Mouse (Mus musculus): Measurements from ENCODE around the gene Cryl1.

Gene Cryl1

DNA sequence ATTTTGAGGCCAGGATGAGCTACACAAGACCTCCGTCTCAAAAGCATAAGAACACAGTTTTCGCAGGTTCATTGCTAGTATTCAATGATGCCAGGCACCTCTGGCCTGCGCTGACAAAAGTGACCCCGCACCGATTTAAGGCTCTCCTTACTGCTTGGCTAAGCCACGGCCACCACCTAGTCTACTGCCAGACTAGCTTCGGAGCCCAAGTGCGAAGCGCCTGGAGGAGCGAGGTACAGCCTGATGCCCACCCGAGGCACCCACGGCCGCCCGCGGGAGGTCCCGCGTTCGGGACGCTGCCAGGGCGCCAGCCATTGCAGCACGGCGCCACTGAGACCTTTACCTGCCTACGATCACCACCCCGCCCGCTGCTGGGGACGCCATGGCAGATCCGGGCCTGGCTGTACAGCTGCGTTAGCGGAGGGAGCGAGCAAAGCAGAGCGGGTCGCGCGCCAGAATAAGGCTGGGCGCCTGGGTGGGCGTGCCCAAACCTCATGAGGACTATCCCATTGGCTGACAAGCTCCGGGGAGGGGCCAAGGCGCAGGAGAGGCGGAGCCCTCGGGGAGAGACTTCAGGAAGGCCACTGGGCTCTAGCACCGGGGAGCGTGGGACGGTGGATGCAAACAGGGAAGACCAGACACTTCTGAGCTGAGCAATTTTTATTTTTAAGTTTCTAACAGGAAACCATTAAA is at the start of gene Cryl1:
Cryl1 (minus strand) TSS at position 465 of the 693 bp plus-strand sequence.
- peak; percentile 98 for DNase-seq

DNA sequence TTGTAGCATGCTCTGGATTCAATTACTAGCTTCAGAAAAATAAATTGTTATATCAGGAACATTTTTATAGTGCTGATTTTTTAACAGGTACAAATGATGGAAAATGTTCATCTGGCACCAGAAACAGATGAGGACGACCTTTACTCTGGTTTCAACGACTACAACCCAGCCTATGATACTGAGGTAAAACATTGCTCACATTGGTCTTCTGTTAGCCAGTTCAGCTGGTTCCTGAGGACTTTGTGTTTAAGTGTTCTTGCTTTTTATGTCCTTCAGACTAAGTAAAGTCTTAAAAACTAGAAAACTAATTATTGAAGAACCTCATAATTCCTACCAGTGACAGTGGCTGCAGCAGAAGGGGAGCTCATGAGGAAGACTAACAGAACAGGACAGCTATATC is 32.1 kb upstream of the Cryl1 start:
- no peak for DNase-seq

- DNase-seq, result no peak
Measured at GRCm38 (mm10) chr14:57424212-57424561, 25.9 kb upstream of the Cryl1 start.

DNA sequence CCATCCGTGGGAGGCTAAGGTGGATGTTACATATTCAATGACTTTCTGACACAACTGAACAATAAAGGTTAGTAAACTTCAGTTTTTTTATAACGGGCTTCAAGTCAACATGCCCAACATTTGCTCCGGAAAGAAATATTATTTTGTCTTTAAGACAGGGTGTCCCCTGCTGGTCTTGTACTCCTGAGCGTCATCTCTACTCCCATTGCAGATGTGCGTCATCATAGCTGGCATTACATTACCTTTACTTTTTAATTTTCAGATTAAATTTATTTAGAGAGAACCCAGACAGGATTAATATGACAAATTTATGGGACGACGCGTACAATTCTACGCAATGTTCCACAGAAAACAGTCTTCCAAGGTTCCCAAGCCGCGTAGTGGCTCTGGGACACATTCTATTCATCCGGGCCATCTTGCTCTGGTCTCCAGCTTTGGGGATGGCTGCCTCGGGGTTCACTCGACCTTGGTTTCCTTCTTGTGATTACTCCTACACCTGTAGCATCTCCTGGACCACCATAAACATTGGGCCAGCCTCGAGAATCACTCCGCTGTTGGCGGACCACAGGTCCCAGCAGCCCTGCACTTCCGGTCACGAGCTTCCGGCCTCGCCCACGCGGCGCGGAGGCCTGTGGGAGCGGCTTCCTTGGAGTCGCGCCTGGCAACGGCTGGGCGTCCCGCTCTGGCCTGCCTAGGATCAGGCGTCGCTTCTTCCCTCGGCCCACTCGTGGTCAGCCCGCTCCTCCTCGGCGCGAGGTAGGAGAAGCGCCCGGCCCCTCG is 25.3 kb upstream of the Cryl1 start, which contains the start of gene Ift88:
Ift88 (plus strand) TSS at position 631 of the 780 bp plus-strand sequence.
- DNase-seq, result peak; percentile 95

DNA sequence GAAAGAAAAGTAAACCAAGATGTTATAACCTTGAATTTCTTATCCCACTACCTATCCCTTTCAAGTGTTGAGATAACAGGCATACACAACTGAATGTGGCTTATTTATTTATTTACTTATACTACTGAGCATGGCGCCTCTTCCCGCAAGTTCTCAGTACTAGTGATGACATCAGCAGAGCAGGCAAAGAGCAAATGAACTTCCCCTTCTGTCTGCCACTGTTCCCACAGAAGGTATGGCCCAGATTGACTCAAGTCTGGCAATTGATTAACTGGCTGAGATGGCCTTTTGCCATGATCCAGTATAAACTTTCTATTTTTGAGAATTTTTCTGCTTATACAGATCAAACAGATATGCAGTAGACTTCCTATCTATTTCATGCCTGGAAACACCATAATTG is 18.9 kb upstream of the Cryl1 start:
- DNase-seq, result no peak

GRCm38 (mm10) chr14:57412166-57412565 is 13.8 kb upstream of the Cryl1 start:
- no peak for DNase-seq

DNA sequence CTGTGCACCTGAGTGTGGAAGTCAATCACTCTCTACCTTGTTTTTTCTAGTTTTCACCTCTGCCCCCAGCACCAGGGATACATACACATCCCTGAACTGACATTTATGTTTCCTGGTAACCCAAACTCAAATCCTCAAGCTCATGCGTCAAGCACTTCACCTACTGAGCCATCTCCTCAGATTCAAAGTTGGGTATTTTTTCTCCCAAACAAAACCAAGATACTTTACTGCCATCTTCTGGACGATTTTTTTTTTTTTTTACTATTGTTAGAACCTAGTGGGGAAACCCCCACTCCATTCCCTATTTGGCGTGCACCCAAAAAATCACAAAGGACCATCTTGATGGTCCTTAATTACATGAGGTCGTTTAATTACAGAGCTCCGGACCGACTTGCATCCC is 10.8 kb upstream of the Cryl1 start:
- no peak for DNase-seq

DNA sequence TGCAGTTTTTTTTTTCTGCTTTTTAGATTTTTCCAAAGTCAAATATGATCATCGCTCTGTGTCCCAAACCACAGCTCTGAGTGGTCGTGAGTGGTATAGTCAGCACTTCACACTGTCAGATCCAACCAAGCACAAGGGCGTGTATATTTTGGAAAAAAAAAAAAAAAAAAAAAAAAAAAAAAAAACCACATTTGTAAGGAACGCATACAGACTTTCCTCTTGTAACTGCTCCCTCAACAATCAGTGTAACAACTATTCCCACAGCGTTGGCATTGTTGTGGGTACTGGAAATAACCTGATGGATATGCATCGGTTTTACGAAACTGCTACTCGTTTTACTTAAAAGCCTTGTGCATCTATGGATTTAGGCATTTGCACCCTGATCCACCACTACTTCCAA is 9.8 kb upstream of the Cryl1 start:
- DNase-seq, result no peak

GRCm38 (mm10) chr14:57407039-57407987 is 9.0 kb upstream of the Cryl1 start:
- DNase-seq, result peak; percentile 79

DNA sequence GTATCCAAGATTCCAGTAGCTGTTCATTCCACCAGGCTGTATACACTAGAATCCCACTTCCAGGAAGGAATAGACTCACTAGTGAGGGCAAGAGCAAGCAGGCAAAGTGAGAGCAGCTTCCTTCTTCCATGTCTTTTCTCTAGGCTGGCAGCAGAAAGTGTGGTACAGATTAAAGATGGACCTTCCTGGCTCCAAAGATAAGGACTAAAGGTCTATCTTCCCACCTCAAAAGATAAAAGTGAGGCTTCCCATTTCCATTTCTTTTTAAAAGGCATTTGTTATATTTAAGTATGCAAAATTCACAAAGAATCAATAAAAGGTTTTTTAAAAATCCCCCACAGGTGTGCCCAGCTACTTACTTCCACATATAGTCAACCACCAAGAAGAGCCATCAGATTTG is 4.5 kb upstream of the Cryl1 start:
- DNase-seq, result no peak

- DNase-seq, result peak; percentile 57
Measured at GRCm38 (mm10) chr14:57398813-57399427, 591 bp upstream of the Cryl1 start.

GRCm38 (mm10) chr14:57397221-57397620 is 1.1 kb downstream of the Cryl1 start:
- DNase-seq, result peak; percentile 71

GRCm38 (mm10) chr14:57395470-57395869 is 2.9 kb downstream of the Cryl1 start:
- peak; percentile 63 for DNase-seq

DNA sequence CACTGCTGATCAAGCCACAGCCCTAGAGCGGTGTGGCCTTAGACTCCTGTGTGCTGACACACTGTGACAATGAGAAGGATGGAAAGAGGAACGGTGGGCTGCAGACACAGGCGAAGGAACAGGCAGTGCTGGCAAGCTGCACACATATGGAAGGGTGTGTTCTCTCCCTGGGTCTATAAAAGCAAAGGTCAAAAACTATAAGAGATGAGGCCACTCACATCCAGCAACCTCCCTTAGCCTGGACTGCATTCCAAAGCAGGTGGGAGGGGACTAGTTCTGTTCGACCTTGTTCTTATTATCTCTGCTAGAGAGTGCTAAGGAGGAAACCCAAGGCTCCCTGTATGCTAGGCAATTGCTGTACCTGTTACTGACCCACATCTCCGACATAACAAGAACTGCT is 6.1 kb downstream of the Cryl1 start:
- DNase-seq, result peak; percentile 36

- no peak for DNase-seq
Measured at GRCm38 (mm10) chr14:57391621-57392020, 6.7 kb downstream of the Cryl1 start.

DNA sequence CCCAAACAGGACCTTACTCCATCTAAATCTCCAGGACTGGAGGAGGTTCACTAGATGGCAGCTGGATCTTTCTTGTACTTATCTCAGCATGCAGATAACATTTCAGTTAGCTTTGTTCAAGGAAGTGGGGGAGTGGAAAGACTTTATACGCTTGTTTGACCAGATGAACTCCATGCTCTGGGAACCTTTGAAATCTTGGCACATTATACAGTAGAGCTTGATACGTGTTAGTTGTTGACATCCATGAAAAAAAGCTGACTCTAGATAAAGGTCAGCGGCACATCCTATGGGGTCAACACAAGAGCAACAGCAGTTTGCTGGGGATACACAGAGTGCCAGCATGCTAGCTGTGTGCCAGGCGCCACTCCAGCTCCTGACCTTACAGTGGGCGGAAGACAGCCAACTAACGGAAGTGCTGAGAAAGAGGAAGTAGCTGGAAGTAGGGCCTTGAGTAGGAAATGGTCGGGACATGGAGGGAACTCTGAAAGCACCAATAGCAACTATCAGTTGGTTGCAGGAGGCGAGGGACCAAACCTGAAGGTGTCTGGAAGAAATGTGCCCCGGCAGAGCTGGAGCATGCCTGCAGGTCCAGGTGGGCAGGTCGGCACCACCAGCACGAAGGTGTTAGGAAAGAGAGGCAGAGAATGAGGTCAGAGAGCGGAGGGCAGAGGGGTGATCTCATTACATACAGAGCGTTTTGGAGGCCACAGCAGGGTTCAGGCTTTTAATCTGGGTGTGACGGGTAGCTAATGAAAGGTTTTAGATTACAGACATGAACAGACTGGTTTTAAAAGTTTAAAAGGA is 11.4 kb downstream of the Cryl1 start:
- peak; percentile 47 for DNase-seq

- no peak for DNase-seq
Measured at GRCm38 (mm10) chr14:57385667-57386066, 12.7 kb downstream of the Cryl1 start.

GRCm38 (mm10) chr14:57377531-57377930 is 20.8 kb downstream of the Cryl1 start:
- DNase-seq, result peak; percentile 50

- peak; percentile 84 for DNase-seq
Measured at GRCm38 (mm10) chr14:57376956-57377355, 21.4 kb downstream of the Cryl1 start.

GRCm38 (mm10) chr14:57376016-57376415 is 22.3 kb downstream of the Cryl1 start:
- DNase-seq, result no peak

DNA sequence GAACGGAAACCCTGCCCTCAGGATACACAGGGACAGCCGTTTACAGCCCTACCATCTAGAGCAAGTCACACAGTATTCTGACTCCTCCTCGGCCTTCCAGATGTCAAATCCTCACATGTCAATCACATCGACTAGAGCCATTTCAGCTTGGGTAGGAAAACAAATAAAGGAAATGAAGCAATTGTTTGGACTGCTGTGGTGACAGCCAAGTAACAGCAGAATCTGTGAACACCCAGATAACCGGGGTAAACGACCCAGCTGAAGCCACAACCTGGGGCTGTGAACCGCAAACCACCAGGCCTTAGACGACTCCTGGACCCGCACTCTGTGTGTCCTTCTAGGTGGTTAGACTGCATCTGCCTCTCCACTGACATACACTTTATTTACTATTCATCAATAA is 23.1 kb downstream of the Cryl1 start:
- no peak for DNase-seq

All from kidney, postnatal 14 days (tissue).